Mouse (Mus musculus) thymus, postnatal 25 days (tissue): ENCODE results near the gene Bcl2l14.
A peak's percentile ranks its signal among the peaks of the same experiment; 100 is the strongest.

ENCODE experiments used
- DNase-seq: peaks from one replicate; pipeline ENCODE4 v3.0.0; 2022

Gene Bcl2l14

GRCm38 (mm10) chr6:134403684-134404070 lies 7.6 kb downstream of the Bcl2l14 start:
- no peak for DNase-seq

GRCm38 (mm10) chr6:134407226-134407625 lies 11.1 kb downstream of the Bcl2l14 start:
- DNase-seq = no peak

- DNase-seq = peak; percentile 60
These were observed 17.8 kb downstream of the Bcl2l14 start for GRCm38 (mm10) chr6:134413706-134414531.

GRCm38 (mm10) chr6:134414532-134414883 lies 18.4 kb downstream of the Bcl2l14 start:
- no peak for DNase-seq

GRCm38 (mm10) chr6:134416556-134417105 lies 20.5 kb downstream of the Bcl2l14 start:
- no peak for DNase-seq

- no peak for DNase-seq
These were observed 21.8 kb downstream of the Bcl2l14 start for GRCm38 (mm10) chr6:134417886-134418285.

- no peak for DNase-seq
These were observed 24.3 kb downstream of the Bcl2l14 start for GRCm38 (mm10) chr6:134420375-134420774.

GRCm38 (mm10) chr6:134421921-134422320 lies 25.8 kb downstream of the Bcl2l14 start:
- no peak for DNase-seq

- peak; percentile 44 for DNase-seq
These were observed 29.1 kb downstream of the Bcl2l14 start for GRCm38 (mm10) chr6:134425216-134425717.

- no peak for DNase-seq
These were observed 31.0 kb downstream of the Bcl2l14 start for GRCm38 (mm10) chr6:134427165-134427564.

GRCm38 (mm10) chr6:134428455-134428854 lies 32.3 kb downstream of the Bcl2l14 start:
- no peak for DNase-seq

- no peak for DNase-seq
These were observed 34.2 kb downstream of the Bcl2l14 start for GRCm38 (mm10) chr6:134430161-134430799.

GRCm38 (mm10) chr6:134431583-134431982 lies 35.5 kb downstream of the Bcl2l14 start:
- no peak for DNase-seq

GRCm38 (mm10) chr6:134433281-134433680 lies 37.2 kb downstream of the Bcl2l14 start:
- no peak for DNase-seq

GRCm38 (mm10) chr6:134434044-134434443 lies 37.9 kb downstream of the Bcl2l14 start:
- no peak for DNase-seq

- no peak for DNase-seq
These were observed 38.8 kb downstream of the Bcl2l14 start for GRCm38 (mm10) chr6:134434866-134435390.

GRCm38 (mm10) chr6:134436955-134437354 lies 40.8 kb downstream of the Bcl2l14 start:
- no peak for DNase-seq

- DNase-seq = no peak
These were observed 43.4 kb downstream of the Bcl2l14 start for GRCm38 (mm10) chr6:134439401-134440021.

GRCm38 (mm10) chr6:134440023-134440422 lies 43.9 kb downstream of the Bcl2l14 start:
- DNase-seq = no peak

GRCm38 (mm10) chr6:134441716-134442115 lies 45.6 kb downstream of the Bcl2l14 start:
- DNase-seq = no peak

- DNase-seq = no peak
These were observed 46.1 kb downstream of the Bcl2l14 start for GRCm38 (mm10) chr6:134442219-134442618.

- no peak for DNase-seq
These were observed 47.2 kb downstream of the Bcl2l14 start for GRCm38 (mm10) chr6:134443198-134443904.
